Mouse (Mus musculus): Measurements from ENCODE around the gene Sept11. TPM values are rescaled to one million over a fixed set of nuclear protein-coding genes. Genes with fewer than 3 reads are reported as not detected.

Sept11 gene
- polyA plus RNA-seq, 1 experiment from 2014 or later, result 42.5 TPM

DNA sequence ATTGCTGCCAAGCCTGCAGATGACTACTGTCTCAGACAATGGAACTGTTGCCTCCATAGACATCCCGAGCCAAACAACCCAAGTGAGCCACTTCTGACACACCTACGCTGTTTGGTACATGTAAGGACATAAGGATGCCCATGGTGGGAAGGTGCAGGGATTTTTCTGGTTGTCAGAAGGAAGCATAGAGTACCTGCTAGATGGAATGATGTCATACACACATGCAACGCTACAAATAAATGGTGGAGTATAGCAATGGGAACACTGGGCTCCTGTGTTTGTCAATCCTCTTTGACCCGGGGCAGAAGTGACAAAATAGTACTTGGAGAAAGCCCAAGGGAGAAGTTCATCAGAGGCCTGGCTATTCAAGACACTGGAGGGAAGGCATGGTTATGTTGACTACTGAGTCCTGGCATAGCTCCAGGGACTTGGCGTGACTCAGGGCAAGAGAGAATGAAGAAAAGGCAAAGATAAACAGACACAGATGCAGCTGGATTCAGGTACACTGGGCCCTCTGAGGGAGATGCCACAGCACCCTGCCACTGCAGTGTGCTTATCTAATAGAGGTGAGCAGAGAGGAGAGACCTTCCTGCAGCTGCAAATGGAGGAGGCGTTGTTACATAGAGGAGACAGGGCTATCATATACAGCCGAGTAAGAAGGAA, 15.4 kb upstream of the Sept11 start:
- no peaks in the 10 kb centered on the region for H3K36me3 ChIP-seq (ENCODE audit: control insufficient read depth, insufficient read depth, low read length)
- H3K27ac ChIP-seq (replicated peaks), result no peak overlapping the region
- DNase-seq (ENCODE audit: low spot score) (no peak), ATAC-seq (ENCODE audit: low FRiP score, low TSS enrichment) (no peak)
- H3K4me1 ChIP-seq (replicated peaks; ENCODE audit: control insufficient read depth, insufficient read depth), result no peaks in the 10 kb centered on the region
- H3K9ac ChIP-seq (ENCODE audit: low read length), result no peak overlapping the region
- WGBS, result 61% methylated on average over 7 of the region's 7 CpGs
- TF ChIP-seq EP300 (optimal IDR thresholded peaks at IDR 0.05) (no peak), CTCF (IDR thresholded peaks at IDR 0.05; ENCODE audit: low read depth) (no peak)
- no peak overlapping the region for H3K4me3 ChIP-seq (ENCODE audit: low read depth, low read length)
- no peaks in the 10 kb centered on the region for H3K27me3 ChIP-seq (ENCODE audit: control insufficient read depth, insufficient read depth, low read length)
- no peaks in the 10 kb centered on the region for H3K9me3 ChIP-seq (ENCODE audit: control insufficient read depth, low read length)
- no peak overlapping the region for H3K4me2 ChIP-seq (replicated peaks; ENCODE audit: low read depth)

DNA sequence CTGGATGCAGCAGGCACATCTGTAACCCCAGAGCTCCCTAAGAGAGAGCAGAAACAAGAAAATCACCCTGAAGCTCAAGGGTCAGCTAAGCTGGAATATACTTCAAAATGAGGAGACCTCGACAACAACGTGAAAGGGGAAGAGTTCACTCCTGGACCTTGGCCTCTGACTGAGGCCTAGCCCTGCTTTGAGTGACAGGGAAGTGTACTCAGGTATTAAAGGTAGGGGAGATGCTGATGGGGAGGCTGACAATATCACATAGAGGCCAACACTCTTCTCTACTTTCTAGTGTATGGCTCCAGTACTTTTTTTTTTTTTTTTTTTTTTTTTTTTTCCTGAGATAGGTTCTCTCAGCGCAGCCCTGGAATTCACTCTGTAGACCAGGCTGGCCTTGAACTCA, 13.6 kb upstream of the Sept11 start:
- TF ChIP-seq CTCF (IDR thresholded peaks at IDR 0.05; ENCODE audit: low read depth) (no peak), EP300 (optimal IDR thresholded peaks at IDR 0.05) (no peak)
- Histone ChIP-seq H3K4me1 (replicated peaks; ENCODE audit: control insufficient read depth, insufficient read depth) (no peaks in the 10 kb centered on the region), H3K4me2 (replicated peaks; ENCODE audit: low read depth) (no peak overlapping the region), H3K9me3 (ENCODE audit: control insufficient read depth, low read length) (no peaks in the 10 kb centered on the region), H3K36me3 (ENCODE audit: control insufficient read depth, insufficient read depth, low read length) (no peaks in the 10 kb centered on the region), H3K27me3 (ENCODE audit: control insufficient read depth, insufficient read depth, low read length) (no peaks in the 10 kb centered on the region), H3K9ac (ENCODE audit: low read length) (no peak overlapping the region), H3K27ac (replicated peaks) (no peak overlapping the region), H3K4me3 (ENCODE audit: low read depth, low read length) (no peak overlapping the region)
- 79% methylated on average over 3 of the region's 3 CpGs for WGBS
- DNase-seq (ENCODE audit: low spot score) (no peak), ATAC-seq (ENCODE audit: low FRiP score, low TSS enrichment) (no peak)

DNA sequence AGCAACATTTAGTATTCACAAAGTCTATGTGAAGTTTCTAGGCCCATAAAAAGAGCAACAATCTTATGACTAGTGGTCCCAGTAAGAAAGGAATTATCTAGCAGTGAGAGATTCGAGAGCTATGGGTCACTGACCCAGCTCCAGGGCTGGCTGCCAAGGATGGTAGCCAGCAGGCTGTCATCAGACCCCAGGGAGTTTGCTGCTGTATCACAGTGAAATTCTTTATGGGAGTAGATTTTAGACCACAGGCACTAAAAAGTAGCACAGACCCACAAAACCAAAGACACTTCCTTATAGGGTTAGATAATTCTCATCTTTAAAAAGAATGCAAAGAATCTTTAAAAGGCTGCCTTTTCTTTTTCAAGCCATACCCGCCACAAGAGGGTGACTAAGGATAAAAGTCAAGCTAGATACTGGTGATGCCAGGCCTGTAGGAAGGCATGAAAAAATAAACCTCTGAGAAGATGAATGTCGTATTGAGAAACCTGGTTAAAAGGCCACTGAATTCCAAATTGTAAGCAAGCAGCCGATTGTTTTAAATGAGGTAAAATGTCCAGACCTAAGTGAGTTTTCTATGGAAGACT, 8.1 kb upstream of the Sept11 start:
- TF ChIP-seq CTCF (IDR thresholded peaks at IDR 0.05; ENCODE audit: low read depth), result peak; percentile 47
- no peak for TF ChIP-seq EP300 (optimal IDR thresholded peaks at IDR 0.05)
- H3K4me1 ChIP-seq (replicated peaks; ENCODE audit: control insufficient read depth, insufficient read depth), result no peaks in the 10 kb centered on the region
- WGBS, result 44% methylated on average over 4 of the region's 4 CpGs
- no peaks in the 10 kb centered on the region for H3K9me3 ChIP-seq (ENCODE audit: control insufficient read depth, low read length)
- no peak overlapping the region for H3K9ac ChIP-seq (ENCODE audit: low read length)
- H3K27me3 ChIP-seq (ENCODE audit: control insufficient read depth, insufficient read depth, low read length), result no peaks in the 10 kb centered on the region
- H3K4me2 ChIP-seq (replicated peaks; ENCODE audit: low read depth), result no peak overlapping the region
- no peak overlapping the region for H3K4me3 ChIP-seq (ENCODE audit: low read depth, low read length)
- H3K27ac ChIP-seq (replicated peaks), result no peak overlapping the region
- DNase-seq (ENCODE audit: low spot score) (no peak), ATAC-seq (ENCODE audit: low FRiP score, low TSS enrichment) (no peak)
- no peaks in the 10 kb centered on the region for H3K36me3 ChIP-seq (ENCODE audit: control insufficient read depth, insufficient read depth, low read length)

DNA sequence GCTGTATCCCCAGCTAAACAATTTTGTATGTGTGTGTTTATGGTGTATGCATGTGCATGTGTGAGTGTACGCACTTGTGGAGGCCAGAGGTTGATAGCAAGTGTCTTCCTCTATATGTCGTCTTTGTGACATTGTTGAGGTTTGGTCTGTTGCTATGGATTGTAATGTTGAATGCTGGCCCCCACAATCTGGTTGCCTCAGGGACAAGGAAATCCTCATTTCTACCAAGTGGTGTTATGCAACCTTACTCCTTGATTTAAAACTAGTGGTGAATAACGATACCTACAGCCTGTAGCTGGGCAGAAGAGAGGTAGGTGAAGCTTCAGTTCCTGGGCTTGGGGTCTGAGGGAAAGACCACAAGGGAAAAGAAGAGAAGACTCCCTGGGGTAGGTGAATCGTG, 7.3 kb upstream of the Sept11 start:
- H3K27ac ChIP-seq (replicated peaks), result no peak overlapping the region
- no peaks in the 10 kb centered on the region for H3K4me1 ChIP-seq (replicated peaks; ENCODE audit: control insufficient read depth, insufficient read depth)
- H3K9me3 ChIP-seq (ENCODE audit: control insufficient read depth, low read length), result no peaks in the 10 kb centered on the region
- no peaks in the 10 kb centered on the region for H3K27me3 ChIP-seq (ENCODE audit: control insufficient read depth, insufficient read depth, low read length)
- 86% methylated on average over 4 of the region's 4 CpGs for WGBS
- H3K36me3 ChIP-seq (ENCODE audit: control insufficient read depth, insufficient read depth, low read length), result no peaks in the 10 kb centered on the region
- no peak for ATAC-seq (ENCODE audit: low FRiP score, low TSS enrichment)
- H3K9ac ChIP-seq (ENCODE audit: low read length), result no peak overlapping the region
- H3K4me2 ChIP-seq (replicated peaks; ENCODE audit: low read depth), result no peak overlapping the region
- no peak for DNase-seq (ENCODE audit: low spot score)
- H3K4me3 ChIP-seq (ENCODE audit: low read depth, low read length), result no peak overlapping the region
- TF ChIP-seq EP300 (optimal IDR thresholded peaks at IDR 0.05), result no peak
- TF ChIP-seq CTCF (IDR thresholded peaks at IDR 0.05; ENCODE audit: low read depth), result no peak

DNA sequence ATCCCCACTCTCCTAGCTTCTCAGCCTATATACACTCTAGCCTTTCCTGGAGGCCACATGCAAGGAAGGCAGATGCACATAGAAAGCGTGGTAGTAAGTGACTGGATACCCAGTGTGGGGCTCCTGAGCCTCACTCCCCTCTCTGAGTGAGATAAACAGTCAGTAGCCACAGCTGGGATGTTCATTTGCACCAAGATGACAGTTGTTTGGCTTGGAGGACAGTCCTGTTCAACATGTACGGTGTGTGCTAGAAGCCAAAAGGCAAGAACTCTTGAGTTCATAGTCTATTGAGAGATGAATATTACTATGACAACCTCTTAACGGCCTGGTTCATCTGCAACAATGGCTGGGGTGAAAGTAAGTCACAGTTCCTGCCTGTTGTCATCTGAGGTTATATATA, 2.0 kb upstream of the Sept11 start:
- Histone ChIP-seq H3K4me1 (replicated peaks; ENCODE audit: control insufficient read depth, insufficient read depth) (peaks cover 8% of the 10 kb centered on the region), H3K27ac (replicated peaks) (no peak overlapping the region), H3K9me3 (ENCODE audit: control insufficient read depth, low read length) (no peaks in the 10 kb centered on the region), H3K36me3 (ENCODE audit: control insufficient read depth, insufficient read depth, low read length) (no peaks in the 10 kb centered on the region), H3K9ac (ENCODE audit: low read length) (no peak overlapping the region), H3K4me2 (replicated peaks; ENCODE audit: low read depth) (peak overlapping the region; percentile 88), H3K4me3 (ENCODE audit: low read depth, low read length) (no peak overlapping the region), H3K27me3 (ENCODE audit: control insufficient read depth, insufficient read depth, low read length) (no peaks in the 10 kb centered on the region)
- DNase-seq (ENCODE audit: low spot score), result no peak
- ATAC-seq (ENCODE audit: low FRiP score, low TSS enrichment), result no peak
- 44% methylated on average over 3 of the region's 3 CpGs for WGBS
- no peak for TF ChIP-seq EP300 (optimal IDR thresholded peaks at IDR 0.05)
- no peak for TF ChIP-seq CTCF (IDR thresholded peaks at IDR 0.05; ENCODE audit: low read depth)

DNA sequence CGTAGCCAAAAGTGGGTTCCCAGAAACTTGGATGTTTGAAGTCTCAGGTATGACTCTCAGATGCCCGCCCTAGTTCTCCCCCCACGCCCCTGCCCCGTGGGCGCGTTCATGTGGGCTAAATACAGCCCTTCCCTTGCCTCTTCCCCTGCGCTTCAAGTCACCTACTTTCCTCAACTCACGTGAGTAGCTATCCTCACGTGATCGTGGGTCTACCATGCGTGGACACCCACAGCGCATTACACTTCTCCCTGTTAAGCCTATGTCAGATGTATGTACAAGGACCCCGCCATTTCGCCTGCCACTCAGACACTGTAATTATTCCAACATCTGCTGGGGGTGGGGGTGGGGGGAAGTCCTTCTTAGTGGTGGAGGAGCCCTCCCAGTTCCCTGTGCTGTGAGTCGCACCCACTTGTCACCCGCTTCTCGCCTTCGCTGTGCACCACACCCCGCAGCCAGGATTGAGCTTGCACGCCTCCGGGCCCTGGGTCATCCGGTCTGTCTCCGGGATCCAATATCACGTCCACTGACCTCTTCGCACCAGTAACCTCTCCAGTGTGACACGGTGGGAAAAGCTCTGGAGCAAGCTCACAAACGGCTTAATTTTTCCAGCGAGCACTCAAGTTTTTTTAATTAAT, 973 bp upstream of the Sept11 start:
- Histone ChIP-seq H3K4me3 (ENCODE audit: low read depth, low read length) (peak overlapping the region; percentile 88), H3K27me3 (ENCODE audit: control insufficient read depth, insufficient read depth, low read length) (no peaks in the 10 kb centered on the region), H3K4me2 (replicated peaks; ENCODE audit: low read depth) (peak overlapping the region; percentile 88), H3K9ac (ENCODE audit: low read length) (peak overlapping the region; percentile 84), H3K36me3 (ENCODE audit: control insufficient read depth, insufficient read depth, low read length) (no peaks in the 10 kb centered on the region), H3K9me3 (ENCODE audit: control insufficient read depth, low read length) (no peaks in the 10 kb centered on the region), H3K27ac (replicated peaks) (peak overlapping the region; percentile 91), H3K4me1 (replicated peaks; ENCODE audit: control insufficient read depth, insufficient read depth) (peaks cover 8% of the 10 kb centered on the region)
- peak; percentile 48 for DNase-seq (ENCODE audit: low spot score)
- WGBS, result 4% methylated on average over 28 of the region's 28 CpGs
- no peak for TF ChIP-seq EP300 (optimal IDR thresholded peaks at IDR 0.05)
- no peak for TF ChIP-seq CTCF (IDR thresholded peaks at IDR 0.05; ENCODE audit: low read depth)
- ATAC-seq (ENCODE audit: low FRiP score, low TSS enrichment), result peak; percentile 57

Data from stomach, postnatal 0 days (tissue).